Mouse (Mus musculus) embryonic facial prominence, embryonic 14.5 days (tissue): ENCODE data around the gene Gm3285. TPM values are rescaled to one million over a fixed set of nuclear protein-coding genes. Genes with fewer than 3 reads are reported as not detected.

Experiments
- ATAC-seq: fragments of 200-750 bp; cut with Nextera tagmentation; 2 replicates; pipeline ENCODE4 v1.8.0; 2017; ENCODE audit warnings: low read depth, moderate number of reproducible peaks, moderate TSS enrichment
- DNase-seq: peaks from one replicate; pipeline ENCODE4 v3.0.0-alpha.2; 2015; ENCODE audit warnings: low spot score
- H3K27ac ChIP-seq: fragments of 300-500 bp; sonication (generic); replicated peaks from 2 replicates; pipeline ENCODE4 v1.5.1; 2014; ENCODE audit warnings: low read depth, mild to moderate bottlenecking, low read length, moderate library complexity
- H3K27me3 ChIP-seq: fragments of 300-500 bp; sonication (generic); replicated peaks from 2 replicates; pipeline ENCODE4 v1.6.1; 2014; ENCODE audit warnings: low read length; ENCODE audit not compliant: control insufficient read depth, insufficient read depth
- H3K36me3 ChIP-seq: fragments of 300-500 bp; sonication (generic); 2 replicates; pipeline ENCODE4 v1.6.1; 2014; ENCODE audit warnings: low read length, mixed read lengths; ENCODE audit not compliant: control insufficient read depth, insufficient read depth
- H3K4me1 ChIP-seq: fragments of 300-500 bp; sonication (generic); 2 replicates; pipeline ENCODE4 v1.6.1; 2014; ENCODE audit warnings: antibody characterized with exemption, low read length; ENCODE audit not compliant: control insufficient read depth, insufficient read depth
- H3K4me2 ChIP-seq: fragments of 300-500 bp; sonication (generic); 2 replicates; pipeline ENCODE4 v1.6.1; 2014; ENCODE audit warnings: low read depth, mild to moderate bottlenecking, low read length, moderate library complexity, mixed read lengths
- H3K4me3 ChIP-seq: fragments of 300-500 bp; sonication (generic); 2 replicates; pipeline ENCODE4 v1.5.1; 2014; ENCODE audit warnings: low read depth, mild to moderate bottlenecking, low read length
- H3K9ac ChIP-seq: fragments of 300-500 bp; sonication (generic); 2 replicates; pipeline ENCODE4 v1.6.1; 2014; ENCODE audit warnings: low read depth, mild to moderate bottlenecking, low read length, moderate library complexity, mixed read lengths
- H3K9me3 ChIP-seq: fragments of 300-500 bp; sonication (generic); 2 replicates; pipeline ENCODE4 v1.6.1; 2016; ENCODE audit warnings: low read length; ENCODE audit not compliant: control insufficient read depth
- WGBS: fragments of 180-500 bp; shearing (Covaris S2); extraction: QIAGEN DNeasy Blood & Tissue Kit; methylation state at CpG from one replicate; pipeline ENCODE4 v1.1.7; 2014; 5-methylcytosine and 5-hydroxymethylcytosine counted together
- polyA plus RNA-seq: library from polyadenylated mRNA; unstranded; fragments of >200 nt; fragmentation: Nextera tagmentation; extraction: Ambion mirVana; gene quantifications from 2 replicates; pipeline ENCODE4 v1.2.1, GENCODE M21; 2014

Gene Gm3285
- 0.28 TPM in 1 of 2 replicates, not detected in the other for polyA plus RNA-seq

- no peaks in the 10 kb centered on the region for H3K36me3 ChIP-seq
- H3K9ac ChIP-seq = no peak within 1 kb of the TSS
- no peak for DNase-seq
- H3K9me3 ChIP-seq = no peaks in the 10 kb centered on the region
- ATAC-seq = no peak
- H3K4me1 ChIP-seq = no peaks in the 10 kb centered on the region
- H3K27me3 ChIP-seq = no peaks in the 10 kb centered on the region
- no peak within 1 kb of the TSS for H3K4me2 ChIP-seq
- H3K4me3 ChIP-seq = no peak within 1 kb of the TSS
- no peak within 1 kb of the TSS for H3K27ac ChIP-seq
- 44% methylated on average over 7 of the region's 7 CpGs for WGBS
These were observed at the start of gene Gm3285 for GRCm38 (mm10) chr10:77861675-77862074. Gene Gm3285, plus strand, starts transcription at chr10:77861975.

- H3K36me3 ChIP-seq = no peaks in the 10 kb centered on the region
These were observed 47.4 kb upstream of the Gm3285 start, which contains the start of gene Gm2696 for GRCm38 (mm10) chr10:77814382-77814781. Gene Gm2696, plus strand, starts transcription at chr10:77814682.

GRCm38 (mm10) chr10:77815514-77815913 is 46.3 kb upstream of the Gm3285 start:
- H3K27ac ChIP-seq = no peak overlapping the region
- DNase-seq (no peak), ATAC-seq (no peak)
- no peaks in the 10 kb centered on the region for H3K4me1 ChIP-seq
- H3K9me3 ChIP-seq = no peaks in the 10 kb centered on the region
- H3K9ac ChIP-seq = no peak overlapping the region
- no peak overlapping the region for H3K4me2 ChIP-seq
- no peak overlapping the region for H3K4me3 ChIP-seq
- H3K27me3 ChIP-seq = no peaks in the 10 kb centered on the region
- 27% methylated on average over 5 of the region's 5 CpGs for WGBS
- H3K36me3 ChIP-seq = no peaks in the 10 kb centered on the region

More at GRCm38 (mm10) chr10:77814382-77814781, 47.4 kb upstream of the Gm3285 start, which contains the start of gene Gm2696:
- no peak within 1 kb of the TSS for H3K9ac ChIP-seq
- DNase-seq (no peak), ATAC-seq (no peak)
- 39% methylated on average over 3 of the region's 4 CpGs for WGBS
- no peak within 1 kb of the TSS for H3K4me2 ChIP-seq
- H3K9me3 ChIP-seq = no peaks in the 10 kb centered on the region
- H3K27ac ChIP-seq = no peak within 1 kb of the TSS
- no peak within 1 kb of the TSS for H3K4me3 ChIP-seq
- no peaks in the 10 kb centered on the region for H3K4me1 ChIP-seq
- H3K27me3 ChIP-seq = no peaks in the 10 kb centered on the region

GRCm38 (mm10) chr10:77818523-77818922 is 43.3 kb upstream of the Gm3285 start:
- DNase-seq (no peak), ATAC-seq (no peak)
- H3K9me3 ChIP-seq = no peaks in the 10 kb centered on the region
- no peak overlapping the region for H3K27ac ChIP-seq
- H3K4me3 ChIP-seq = no peak overlapping the region
- no peak overlapping the region for H3K9ac ChIP-seq
- no peak overlapping the region for H3K4me2 ChIP-seq
- 96% methylated on average over 4 of the region's 4 CpGs for WGBS
- no peaks in the 10 kb centered on the region for H3K27me3 ChIP-seq
- H3K4me1 ChIP-seq = no peaks in the 10 kb centered on the region
- no peaks in the 10 kb centered on the region for H3K36me3 ChIP-seq

GRCm38 (mm10) chr10:77819203-77819602 is 42.6 kb upstream of the Gm3285 start:
- H3K4me3 ChIP-seq = no peak overlapping the region
- no peak overlapping the region for H3K9ac ChIP-seq
- H3K4me1 ChIP-seq = no peaks in the 10 kb centered on the region
- H3K36me3 ChIP-seq = no peaks in the 10 kb centered on the region
- H3K4me2 ChIP-seq = no peak overlapping the region
- WGBS = 36% methylated on average over 4 of the region's 4 CpGs
- H3K27me3 ChIP-seq = no peaks in the 10 kb centered on the region
- ATAC-seq = no peak
- H3K27ac ChIP-seq = no peak overlapping the region
- no peak for DNase-seq
- 0 out of 2 replicates have a peak, but pooled peaks cover 4% of the 10 kb centered on the region for H3K9me3 ChIP-seq

GRCm38 (mm10) chr10:77826951-77827350 is 34.8 kb upstream of the Gm3285 start, which contains the start of gene Krtap10-4:
Gene Krtap10-4, minus strand, starts transcription at chr10:77827095.
- H3K4me3 ChIP-seq = no peak within 1 kb of the TSS
- no peaks in the 10 kb centered on the region for H3K27me3 ChIP-seq
- no peak within 1 kb of the TSS for H3K27ac ChIP-seq
- H3K4me1 ChIP-seq = no peaks in the 10 kb centered on the region
- no peak for DNase-seq
- no peak within 1 kb of the TSS for H3K4me2 ChIP-seq
- 49% methylated on average over 3 of the region's 6 CpGs for WGBS
- no peak for ATAC-seq
- no peak within 1 kb of the TSS for H3K9ac ChIP-seq
- no peaks in the 10 kb centered on the region for H3K36me3 ChIP-seq
- H3K9me3 ChIP-seq = 0 out of 2 replicates have a peak, but pooled peaks cover 4% of the 10 kb centered on the region

GRCm38 (mm10) chr10:77835647-77836046 is 26.1 kb upstream of the Gm3285 start, which contains the start of gene Krtap10-10:
Gene Krtap10-10, plus strand, starts transcription at chr10:77835947.
- H3K9me3 ChIP-seq = no peaks in the 10 kb centered on the region
- ATAC-seq (no peak), DNase-seq (peak; percentile 6)
- no peaks in the 10 kb centered on the region for H3K36me3 ChIP-seq
- H3K9ac ChIP-seq = no peak within 1 kb of the TSS
- H3K27ac ChIP-seq = no peak within 1 kb of the TSS
- no peaks in the 10 kb centered on the region for H3K27me3 ChIP-seq
- no peak within 1 kb of the TSS for H3K4me2 ChIP-seq
- H3K4me3 ChIP-seq = no peak within 1 kb of the TSS
- no peaks in the 10 kb centered on the region for H3K4me1 ChIP-seq
- 46% methylated on average over 8 of the region's 9 CpGs for WGBS

DNA sequence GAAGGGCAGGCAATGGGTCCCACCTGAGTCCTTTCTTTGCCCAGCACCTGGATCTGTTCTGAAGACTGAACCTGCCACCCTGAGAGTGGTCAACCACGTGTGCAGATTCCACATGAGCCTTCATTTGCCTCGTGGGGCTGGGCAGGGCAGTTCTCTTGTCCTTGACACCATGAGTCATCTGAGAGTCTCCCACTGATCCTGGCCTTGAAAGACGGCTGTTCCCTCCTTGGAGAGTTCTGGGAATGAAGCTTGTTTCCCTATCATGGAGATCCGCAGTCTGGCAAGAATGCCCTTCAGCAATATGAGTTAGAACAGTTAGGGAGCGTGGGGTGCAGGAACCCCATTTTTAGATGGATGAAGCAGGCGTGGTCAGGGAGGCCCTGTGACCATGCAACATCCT is 22.8 kb upstream of the Gm3285 start:
- DNase-seq = no peak
- no peak overlapping the region for H3K27ac ChIP-seq
- no peaks in the 10 kb centered on the region for H3K36me3 ChIP-seq
- H3K4me1 ChIP-seq = no peaks in the 10 kb centered on the region
- no peak overlapping the region for H3K4me2 ChIP-seq
- no peaks in the 10 kb centered on the region for H3K27me3 ChIP-seq
- peaks cover 18% of the 10 kb centered on the region; the same call in 1 of the 2 replicates for H3K9me3 ChIP-seq
- no peak for ATAC-seq
- no peak overlapping the region for H3K4me3 ChIP-seq
- 70% methylated on average over 6 of the region's 6 CpGs for WGBS
- no peak overlapping the region for H3K9ac ChIP-seq

- Histone ChIP-seq H3K4me1 (no peaks in the 10 kb centered on the region), H3K4me3 (no peak within 1 kb of the TSS), H3K27ac (no peak within 1 kb of the TSS), H3K9ac (no peak within 1 kb of the TSS), H3K9me3 (peaks cover 17% of the 10 kb centered on the region; the same call in 1 of the 2 replicates), H3K27me3 (no peaks in the 10 kb centered on the region), H3K4me2 (no peak within 1 kb of the TSS), H3K36me3 (no peaks in the 10 kb centered on the region)
- no peak for DNase-seq
- no peak for ATAC-seq
- 71% methylated on average over 2 of the region's 3 CpGs for WGBS
These were observed 15.3 kb upstream of the Gm3285 start, which contains the start of gene Gm36176 for GRCm38 (mm10) chr10:77846503-77846902. Gene Gm36176, plus strand, starts transcription at chr10:77846803.
